Mouse (Mus musculus) lung, postnatal 0 days (tissue): Measurements from ENCODE around the gene Olfr16.

ENCODE experiments used
- CTCF ChIP-seq: IDR thresholded peaks from 2 replicates; pipeline ENCODE4 v1.5.1; 2016; ENCODE audit warnings: antibody characterized with exemption, mild to moderate bottlenecking
- EP300 ChIP-seq: IDR thresholded peaks from 2 replicates; pipeline ENCODE4 v1.6.1; 2016; ENCODE audit warnings: antibody characterized with exemption, mild to moderate bottlenecking, control low read depth

GRCm38 (mm10) chr1:172960452-172960851, 10.2 kb downstream of the Olfr16 start:
- TF ChIP-seq CTCF (no peak), EP300 (no peak)
